Mouse (Mus musculus) cerebral cortex, adult 2 months (tissue): ENCODE measurements around the gene Vps33b.

Experiments used
- WGBS: fragments of 180-500 bp; shearing (Covaris S2); methylation state at CpG from one replicate; pipeline ENCODE4 v1.1.7; 2018; 5-methylcytosine and 5-hydroxymethylcytosine counted together

Gene Vps33b

DNA sequence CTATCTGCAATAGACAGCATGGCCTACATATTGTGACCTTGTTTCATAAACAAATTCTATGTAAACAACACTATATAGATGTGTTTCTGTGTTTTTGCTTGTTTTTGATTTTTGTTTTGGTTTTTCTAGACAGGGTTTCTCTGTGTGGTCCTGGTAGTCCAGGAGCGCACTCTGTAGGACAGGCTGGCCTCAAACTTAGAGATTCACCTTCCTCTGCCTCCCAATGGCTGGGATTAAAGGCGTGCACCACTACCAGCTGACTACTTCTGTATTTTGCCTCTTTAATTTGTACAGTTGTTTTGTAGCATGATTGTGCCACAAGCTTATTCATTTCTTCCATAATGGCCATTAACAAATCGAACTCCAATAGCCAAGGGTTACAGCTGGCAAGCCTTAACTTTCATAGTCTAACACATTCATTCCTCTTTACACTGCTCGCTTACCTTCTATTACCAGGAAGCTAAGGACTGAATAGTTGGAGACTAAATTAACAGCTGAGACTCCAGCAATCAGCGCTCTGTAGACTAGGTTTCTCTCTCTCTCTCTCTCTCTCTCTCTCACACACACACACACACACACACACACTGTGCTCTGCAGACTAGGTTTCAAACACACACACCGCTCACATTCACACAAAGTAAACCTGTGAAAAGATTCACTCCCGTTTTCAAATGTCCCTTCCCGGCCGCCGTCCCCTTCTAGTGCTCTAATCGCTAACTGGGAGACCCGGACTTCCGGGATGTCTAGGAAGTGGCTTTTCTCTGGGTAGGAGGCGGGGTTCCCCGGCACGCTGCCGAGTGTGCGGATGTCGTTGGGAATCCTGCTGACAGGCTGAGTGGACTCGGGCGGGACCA is at the start of gene Vps33b:
Gene Vps33b (plus strand): TSS at position 753 of the 854 bp plus-strand sequence.
- 3% methylated on average over 21 of the region's 21 CpGs for WGBS

DNA sequence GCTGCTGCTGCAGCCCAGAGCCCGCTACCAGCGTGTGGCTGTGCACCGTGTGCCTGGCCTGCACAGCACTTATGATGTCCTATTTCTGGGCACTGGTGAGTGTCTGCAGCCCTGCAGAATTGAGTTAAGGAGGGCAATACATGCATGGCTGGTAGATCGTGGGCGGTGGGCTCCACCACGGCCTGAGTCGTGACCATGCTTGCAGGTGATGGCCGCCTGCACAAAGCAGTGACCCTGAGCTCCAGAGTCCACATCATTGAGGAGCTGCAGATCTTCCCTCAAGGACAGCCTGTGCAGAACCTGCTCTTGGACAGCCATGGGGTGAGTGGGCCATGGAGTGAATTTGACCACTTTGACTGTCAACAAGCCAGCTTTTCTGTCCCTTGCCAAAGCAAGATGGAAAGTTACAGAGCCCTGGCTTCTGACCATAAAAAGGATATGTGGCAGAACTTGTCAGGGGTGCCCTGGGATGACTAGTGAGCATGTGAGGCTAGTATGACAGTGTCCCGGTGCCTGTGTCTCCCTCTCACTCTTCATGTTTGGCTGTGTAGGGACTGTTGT is 49.1 kb upstream of the Vps33b start:
- WGBS, result 93% methylated on average over 9 of the region's 9 CpGs

DNA sequence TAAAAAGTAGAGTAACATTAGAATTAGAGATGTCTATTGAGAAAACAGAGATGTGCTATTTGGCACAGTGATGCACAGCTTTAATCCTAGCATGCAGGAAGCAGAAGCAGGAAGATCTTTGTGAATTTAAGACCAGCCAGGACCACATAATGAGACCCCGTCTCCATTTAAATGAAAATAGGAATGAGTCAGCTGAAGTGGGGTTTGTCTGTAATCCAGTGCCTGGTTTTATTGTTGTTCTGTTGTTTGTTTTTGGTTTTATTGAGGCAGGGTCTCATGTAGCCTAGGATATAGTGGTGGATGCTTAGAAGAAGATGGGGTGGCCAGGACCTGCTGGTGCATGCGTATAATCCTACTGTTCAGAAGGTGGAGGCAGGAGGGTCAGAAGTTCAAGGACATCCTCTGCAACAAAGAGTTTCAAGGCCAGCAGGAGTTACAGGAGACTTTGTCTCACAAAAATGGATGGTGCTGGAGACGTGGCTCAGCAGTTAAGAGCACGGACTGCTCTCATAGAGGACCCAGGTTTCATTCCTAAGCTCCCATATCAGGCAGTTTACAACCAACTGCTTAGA is 48.2 kb upstream of the Vps33b start:
- 93% methylated on average over 4 of the region's 4 CpGs for WGBS

DNA sequence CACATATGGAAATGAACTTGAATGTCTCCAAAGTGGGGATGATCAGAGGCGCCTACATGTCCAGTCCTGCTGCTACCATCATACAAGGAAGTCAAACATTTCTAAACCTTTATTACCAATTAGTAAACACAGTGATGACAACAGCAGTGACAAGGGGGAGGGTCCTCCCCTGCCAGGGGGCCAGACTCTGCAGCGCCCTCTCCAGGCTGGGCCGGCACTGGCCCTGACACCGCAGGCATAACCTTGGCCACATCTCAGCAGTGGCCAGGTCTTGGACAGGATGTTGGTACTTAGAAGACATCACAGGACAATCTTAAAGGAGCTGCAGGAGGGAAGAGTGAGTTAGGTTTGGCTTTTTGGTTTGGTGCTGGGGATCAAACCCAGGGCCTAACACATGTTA is 42.4 kb upstream of the Vps33b start:
- 93% methylated on average over 4 of the region's 4 CpGs for WGBS

DNA sequence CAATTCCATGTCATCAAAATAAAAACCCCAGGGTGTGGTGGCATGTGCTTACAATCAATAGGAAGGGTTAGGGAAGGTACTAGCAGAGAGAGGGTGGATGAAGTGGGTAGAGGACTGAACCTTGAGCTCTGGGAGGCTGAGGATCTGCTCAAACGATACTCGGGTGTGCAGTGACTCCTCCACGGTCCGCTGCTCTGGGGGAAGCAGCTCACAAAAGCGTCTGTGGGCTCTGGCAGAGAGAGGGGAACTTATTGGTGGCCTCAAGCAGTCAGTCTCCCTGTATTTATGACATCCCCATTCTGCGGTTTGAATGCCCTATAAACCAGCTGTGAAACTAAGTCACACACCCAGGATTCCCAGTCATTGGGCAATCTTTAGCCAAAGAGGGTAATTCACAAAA is 39.3 kb upstream of the Vps33b start:
- WGBS, result 69% methylated on average over 6 of the region's 6 CpGs

DNA sequence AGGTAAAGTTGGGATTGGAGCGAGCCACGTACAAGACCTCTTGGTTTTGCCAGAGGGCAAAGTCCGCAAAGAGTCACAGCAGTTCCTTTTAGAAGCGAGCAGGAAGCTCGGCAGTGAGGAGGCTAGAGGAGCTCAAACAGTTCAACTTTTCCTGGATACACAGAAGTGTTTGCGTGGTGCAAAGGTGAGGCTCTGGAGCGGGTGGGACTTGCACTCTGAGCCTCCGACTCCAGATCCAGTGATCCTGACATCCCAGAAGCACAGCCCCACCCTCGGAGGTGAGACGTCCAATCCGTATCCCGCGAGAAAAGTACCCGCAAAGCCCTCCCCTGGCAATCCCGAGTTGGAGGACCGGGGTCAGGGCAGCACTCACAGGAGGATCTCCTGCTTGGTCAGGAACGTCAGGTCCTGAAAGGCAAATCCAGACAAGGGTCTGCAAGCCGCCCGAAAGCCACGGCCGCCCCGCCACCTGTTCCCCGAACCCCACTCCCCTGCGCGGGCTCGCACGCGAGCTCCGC is 37.4 kb upstream of the Vps33b start:
- WGBS, result 4% methylated on average over 29 of the region's 29 CpGs

DNA sequence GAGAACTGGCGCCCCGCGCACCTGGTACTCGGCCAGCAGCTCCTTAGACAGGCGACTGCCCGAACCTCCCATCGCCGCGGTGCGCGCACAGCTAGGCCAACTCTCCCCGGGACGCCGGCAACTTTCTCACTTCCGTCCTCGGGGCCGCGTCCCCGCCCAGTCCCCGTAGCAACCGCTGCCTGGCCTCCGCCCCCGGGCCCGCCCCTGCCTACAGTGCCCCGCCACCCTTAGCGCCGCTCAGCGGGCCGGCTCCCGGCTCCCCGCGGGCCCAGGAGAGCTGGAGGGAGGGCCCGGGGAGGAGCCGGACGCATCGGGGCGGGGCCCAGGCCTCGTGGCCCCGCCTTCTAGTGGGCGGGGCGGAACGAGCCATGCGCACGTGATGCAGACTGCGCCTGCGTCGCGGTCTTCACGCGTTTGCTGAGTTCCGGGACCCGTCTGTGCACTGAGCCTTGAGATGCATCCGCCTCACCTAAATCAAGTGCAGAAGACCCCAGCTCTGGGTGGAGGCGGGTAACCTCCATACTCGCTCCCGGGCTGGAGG is 36.9 kb upstream of the Vps33b start, which contains the start of the genes Cib1 and Gdpgp1:
Gene Cib1 (minus strand): TSS at position 325 of the 541 bp plus-strand sequence.
Gene Gdpgp1 (plus strand): TSS at position 377 of the 541 bp plus-strand sequence.
- WGBS, result under 1% methylated on average over 56 of the region's 56 CpGs

DNA sequence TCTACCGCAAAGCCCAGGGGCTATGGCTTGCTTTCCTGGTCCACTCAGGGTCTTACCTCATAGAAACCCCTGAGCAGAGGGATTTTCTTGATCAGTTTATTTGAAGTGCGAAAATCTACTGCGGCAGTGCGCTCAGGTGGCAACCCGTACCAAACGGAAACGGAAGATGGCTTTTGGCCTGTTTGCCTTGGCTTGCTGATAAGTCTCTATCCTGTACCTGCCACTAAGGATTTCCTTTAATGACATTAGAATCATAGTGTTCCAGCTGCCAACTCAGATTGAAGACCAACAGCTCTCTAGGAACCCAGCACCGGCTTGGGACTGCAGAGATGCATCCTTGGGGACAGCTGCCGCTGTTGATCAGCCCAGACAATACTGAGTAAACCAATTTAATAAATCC is 35.6 kb upstream of the Vps33b start:
- WGBS, result 77% methylated on average over 9 of the region's 9 CpGs

DNA sequence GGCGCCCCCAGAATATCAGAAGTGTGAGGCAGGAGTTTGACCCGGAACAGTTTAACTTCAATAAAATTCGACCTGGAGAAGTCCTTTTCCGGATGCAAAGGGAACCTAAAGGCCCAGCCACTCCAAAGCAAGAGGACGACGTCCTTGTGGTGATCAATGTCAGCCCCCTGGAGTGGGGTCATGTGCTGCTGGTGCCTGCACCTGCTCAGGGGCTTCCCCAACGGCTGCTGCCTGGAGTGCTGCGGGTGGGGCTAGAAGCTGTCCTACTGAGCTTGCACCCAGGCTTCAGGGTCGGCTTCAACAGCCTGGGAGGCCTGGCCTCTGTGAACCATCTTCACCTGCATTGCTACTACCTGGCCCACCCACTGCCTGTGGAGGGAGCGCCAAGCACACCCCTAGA is 30.9 kb upstream of the Vps33b start:
- 93% methylated on average over 10 of the region's 10 CpGs for WGBS

DNA sequence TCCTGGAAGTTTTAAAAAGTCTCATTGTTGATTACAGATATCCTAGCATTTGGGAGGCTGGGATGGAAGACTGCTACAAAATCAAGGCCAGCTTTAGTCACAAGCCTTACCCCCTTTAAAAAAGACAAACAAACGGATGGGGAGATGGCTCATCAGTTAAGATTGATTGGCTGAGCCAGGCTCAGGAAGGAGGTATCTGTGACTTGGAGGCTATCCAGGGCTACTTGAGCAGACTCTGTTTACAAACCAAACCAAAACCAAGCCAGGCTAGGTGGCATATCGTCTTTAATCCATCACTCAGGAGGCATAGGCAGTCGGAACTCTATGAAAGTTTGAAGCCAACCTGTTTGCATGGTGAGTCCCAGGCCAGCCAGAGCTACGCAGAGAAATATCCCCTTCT is 27.8 kb upstream of the Vps33b start:
- WGBS, result 87% methylated on average over 4 of the region's 4 CpGs

DNA sequence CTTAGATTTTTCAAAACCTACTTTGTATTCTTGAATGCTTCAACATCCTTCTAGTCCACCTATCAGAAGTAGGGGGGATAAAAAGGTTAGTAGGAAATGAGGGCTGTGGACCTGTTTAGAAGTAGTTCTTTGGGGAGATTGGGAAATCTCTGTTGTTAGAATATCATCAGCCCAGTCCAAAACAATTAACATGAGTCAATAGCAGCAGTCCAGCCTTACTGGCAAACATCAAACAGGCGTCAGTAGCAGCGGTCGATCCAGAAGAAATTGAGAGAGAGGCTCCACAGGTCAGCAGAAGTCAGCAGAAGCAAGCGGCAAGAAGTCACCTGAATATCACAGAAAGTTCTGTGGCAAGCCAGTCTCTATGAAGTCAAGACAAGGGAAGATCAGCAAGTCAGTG is 24.6 kb upstream of the Vps33b start:
- 94% methylated on average over 4 of the region's 4 CpGs for WGBS

DNA sequence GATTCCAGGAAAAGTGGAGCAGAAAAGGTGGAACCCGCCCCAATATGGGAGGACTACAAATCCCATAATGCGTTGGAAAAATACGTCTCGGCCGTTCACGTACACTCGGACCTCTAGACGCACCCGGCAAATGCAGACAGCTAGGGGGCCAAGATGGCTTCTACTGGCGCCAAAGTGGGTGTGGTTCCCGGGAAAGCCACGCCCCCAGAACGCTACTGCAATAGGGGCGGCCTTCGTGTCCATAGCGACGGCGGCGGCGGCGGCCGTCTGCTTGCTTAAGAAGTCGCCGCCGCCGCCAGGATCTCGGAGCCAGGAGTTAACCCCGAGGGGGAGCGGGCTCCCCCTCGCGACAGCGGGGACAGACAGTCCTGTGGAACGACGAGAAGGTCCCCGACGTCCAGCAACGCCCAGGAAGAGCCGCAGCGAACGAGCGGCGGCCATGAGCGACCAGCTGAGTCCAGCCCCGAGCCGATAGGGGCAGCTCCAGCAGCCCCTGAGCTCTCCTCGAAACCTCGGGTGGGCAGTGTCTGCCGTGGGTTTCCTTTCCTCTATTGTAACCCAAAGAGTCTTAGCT is 23.2 kb upstream of the Vps33b start, which contains the start of gene Ttll13:
Gene Ttll13 (plus strand): TSS at position 229 of the 574 bp plus-strand sequence.
- WGBS, result under 1% methylated on average over 48 of the region's 48 CpGs

DNA sequence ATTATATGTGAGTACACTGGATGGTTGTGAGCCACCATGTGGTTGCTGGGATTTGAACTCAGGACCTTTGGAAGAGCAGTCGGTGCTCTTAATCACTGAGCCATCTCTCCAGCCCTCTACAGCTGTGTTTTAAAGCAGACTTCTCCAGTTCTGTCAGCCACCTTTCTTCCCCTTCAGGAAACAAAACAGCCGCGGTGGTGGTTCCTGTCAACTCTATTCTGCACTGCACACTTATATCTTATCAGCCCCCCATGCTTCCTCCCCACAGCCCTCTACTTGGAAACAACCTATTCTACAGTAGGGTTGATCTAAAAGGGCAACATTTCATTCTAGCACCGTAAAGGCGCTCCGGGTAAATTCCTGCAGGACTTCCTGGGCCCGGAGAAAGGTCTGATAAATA is 22.6 kb upstream of the Vps33b start:
- 61% methylated on average over 7 of the region's 7 CpGs for WGBS

DNA sequence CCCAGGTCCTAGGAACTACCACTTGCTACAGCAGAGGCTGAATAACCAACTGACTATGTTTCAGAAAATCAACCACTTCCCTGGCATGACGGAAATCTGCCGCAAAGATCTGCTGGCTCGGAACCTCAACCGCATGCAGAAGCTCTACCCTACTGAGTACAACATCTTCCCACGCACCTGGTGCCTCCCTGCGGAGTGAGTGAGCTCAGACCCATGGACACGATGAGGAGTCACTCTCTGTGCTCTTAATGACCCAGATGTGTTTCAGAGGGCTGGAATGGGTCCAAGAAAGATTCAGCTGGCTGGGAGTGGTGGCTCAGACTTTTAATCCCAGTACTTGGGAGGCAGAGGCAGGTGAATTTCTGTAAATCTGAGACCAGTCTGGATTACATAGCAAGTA is 17.0 kb upstream of the Vps33b start:
- WGBS, result 69% methylated on average over 7 of the region's 7 CpGs

DNA sequence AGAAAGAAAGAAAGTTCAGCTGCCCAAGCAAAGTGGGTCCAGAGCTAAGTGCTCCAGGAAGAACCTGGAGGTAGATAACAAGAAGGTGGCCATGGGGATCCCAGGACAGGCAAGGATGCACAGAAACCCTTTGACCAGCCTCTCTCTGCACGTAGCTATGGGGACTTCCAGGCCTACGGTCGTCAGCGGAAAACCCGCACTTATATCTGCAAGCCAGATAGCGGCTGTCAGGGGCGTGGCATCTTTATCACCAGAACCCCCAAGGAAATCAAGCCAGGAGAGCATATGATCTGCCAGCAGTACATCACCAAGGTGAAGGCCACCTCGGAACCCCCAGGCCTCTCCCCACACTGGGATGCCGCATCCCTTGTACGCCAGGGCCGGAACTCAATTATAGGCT is 16.6 kb upstream of the Vps33b start:
- WGBS, result 91% methylated on average over 11 of the region's 11 CpGs

DNA sequence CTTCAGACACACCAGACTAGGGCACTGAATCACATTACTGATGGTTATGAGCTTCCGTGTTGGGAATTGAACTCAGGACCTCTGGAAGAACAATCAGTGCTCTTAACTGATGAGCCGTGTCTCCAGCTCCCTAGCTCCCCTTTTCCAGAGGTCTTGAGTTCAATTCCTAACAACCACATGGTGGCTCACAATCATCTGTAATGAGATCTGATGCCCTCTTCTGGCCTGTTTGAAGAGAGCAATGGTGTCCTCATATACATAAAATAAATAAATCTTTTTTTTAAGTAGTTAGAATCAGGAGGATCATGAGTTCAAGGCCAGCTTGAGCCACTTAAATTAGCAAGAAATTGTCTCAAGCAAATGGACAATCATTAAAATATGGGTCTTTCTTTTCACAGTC is 13.5 kb upstream of the Vps33b start:
- WGBS, result 66% methylated on average over 2 of the region's 2 CpGs

DNA sequence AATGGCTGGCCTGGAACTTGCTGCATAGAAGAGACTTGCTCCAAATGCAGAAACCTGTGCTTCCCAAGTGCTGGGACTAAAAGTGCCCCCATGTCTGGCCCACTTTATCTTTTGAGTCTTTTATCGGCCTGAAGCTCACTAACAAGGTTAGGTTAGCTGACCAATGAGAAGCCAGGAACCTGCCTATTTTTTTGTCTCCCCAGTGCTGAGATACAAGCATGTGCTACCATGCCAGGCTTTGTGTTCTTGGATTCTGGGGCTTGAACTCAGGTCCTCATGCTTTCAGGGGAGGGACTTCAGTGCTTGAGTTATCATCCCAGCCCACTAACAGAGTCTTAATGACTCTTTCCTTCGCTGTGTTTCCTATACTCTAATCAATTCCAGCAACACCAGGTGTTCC is 11.7 kb upstream of the Vps33b start:
- WGBS, result 82% methylated on average over 2 of the region's 2 CpGs

DNA sequence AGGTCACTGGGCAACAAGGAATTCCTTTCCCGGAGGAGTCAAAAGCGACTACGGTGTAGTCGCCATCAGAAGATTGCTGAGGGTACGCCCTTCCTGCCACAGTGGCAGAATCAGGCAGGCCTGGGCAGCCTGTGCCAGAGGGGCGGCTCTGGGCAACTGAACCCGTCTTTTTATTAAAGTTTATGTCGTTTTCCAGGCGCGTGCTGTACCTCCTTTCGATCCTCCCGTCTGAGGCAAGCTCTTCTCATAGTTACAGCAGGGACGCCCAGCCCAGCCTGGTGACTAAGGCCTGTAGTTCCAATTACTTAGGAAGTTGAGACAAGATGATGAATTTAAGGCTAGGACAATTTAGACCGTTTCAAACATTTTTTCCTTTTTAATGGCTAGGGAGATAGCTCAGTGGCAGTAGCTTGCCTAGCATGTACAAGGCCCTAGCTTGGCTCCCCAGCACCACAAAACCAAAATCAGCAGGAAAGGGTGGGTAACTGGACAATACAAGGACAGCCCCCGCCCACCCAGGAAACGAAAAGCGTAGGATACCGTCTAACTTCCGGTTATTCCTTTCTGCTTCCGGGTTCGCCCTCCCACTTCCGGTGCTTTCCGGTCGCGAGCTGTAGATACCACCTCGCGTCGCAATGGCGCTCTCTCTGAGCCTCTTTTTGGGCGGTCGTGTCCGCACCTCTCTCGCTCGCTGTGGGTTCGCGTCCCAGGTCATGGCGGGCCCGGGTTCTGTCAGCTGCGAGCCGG is 8.7 kb upstream of the Vps33b start, which contains the start of gene Ngrn:
Gene Ngrn (plus strand): TSS at position 591 of the 747 bp plus-strand sequence.
- 26% methylated on average over 40 of the region's 40 CpGs for WGBS

DNA sequence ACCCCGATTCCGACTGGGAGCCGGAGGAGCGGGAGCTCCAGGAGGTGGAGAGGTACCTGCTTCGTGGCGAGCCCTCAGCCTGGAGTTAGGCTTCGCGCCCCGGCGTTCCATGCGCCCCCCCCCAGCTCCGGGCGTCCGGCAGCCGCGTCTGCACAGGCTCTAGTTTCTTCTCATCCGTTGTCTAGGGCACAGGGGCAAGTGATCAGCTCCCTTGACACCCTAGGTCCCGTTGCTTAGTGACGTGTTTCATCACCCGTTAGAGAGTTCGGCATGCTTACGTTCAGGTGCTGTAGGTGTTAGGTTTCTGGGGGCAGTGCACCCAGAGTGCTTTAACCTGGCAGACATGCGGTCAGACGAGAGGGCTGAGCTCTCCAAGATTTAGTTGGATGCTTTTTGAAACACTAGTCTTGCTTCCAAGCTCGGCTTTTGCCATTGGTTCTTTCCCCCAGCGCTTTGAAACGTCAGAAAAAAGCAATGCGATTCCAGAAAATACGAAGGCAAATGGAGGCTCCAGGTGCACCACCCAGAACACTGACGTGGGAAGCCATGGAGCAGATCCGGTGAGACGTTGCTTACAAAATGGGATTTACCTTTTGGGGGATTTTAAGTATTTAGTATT is 8.0 kb upstream of the Vps33b start:
- 1% methylated on average over 32 of the region's 32 CpGs for WGBS

DNA sequence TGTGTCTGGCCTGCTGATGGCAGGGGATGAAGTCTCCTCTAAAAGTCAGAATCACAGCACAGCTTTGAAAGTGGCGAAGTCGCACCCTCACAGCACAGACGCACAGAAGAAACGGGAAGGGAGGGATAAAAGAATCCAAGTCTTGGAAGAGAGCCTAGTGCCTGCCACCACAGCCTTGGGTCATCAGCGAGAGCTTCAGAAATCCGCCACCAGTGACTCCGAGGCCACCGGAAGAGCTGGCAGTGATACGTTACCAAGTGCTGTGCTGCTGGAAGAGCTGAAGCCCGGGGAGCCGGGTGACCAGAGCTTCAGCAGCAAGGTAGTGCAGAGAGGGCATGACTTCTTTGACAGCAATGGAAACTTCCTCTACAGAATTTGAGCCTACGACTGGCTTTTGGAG is 4.8 kb upstream of the Vps33b start:
- WGBS, result 87% methylated on average over 12 of the region's 12 CpGs

DNA sequence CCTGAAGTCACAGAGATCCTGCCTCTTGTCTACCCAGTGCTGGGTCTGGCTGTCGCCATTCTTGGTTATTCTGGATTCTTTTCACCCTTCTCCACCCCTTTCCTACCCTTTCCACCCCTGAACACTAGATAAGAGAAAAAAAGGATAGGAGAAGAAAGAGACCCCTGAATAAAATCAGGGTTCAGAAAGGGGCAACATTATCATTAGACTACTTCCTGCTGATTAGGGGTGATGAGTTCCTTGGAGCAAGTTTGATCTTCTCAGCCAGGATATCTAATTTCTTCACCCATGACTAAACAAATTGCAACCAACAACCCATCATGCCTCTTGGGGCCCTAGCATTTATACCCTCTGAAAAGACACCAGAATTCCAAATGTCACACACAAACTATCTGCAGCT is 1.7 kb upstream of the Vps33b start:
- WGBS, result 86% methylated on average over 1 of the region's 1 CpGs
